Mouse (Mus musculus) hindbrain, embryonic 10.5 days (tissue): ENCODE results near the gene C77080. TPM values are rescaled to one million over a fixed set of nuclear protein-coding genes. Genes with fewer than 3 reads are reported as not detected.

Experiments used
- DNase-seq: peaks from one replicate; pipeline ENCODE4 v3.0.0-alpha.2; 2017; ENCODE audit warnings: low spot score
- H3K27ac ChIP-seq: fragments of 300-500 bp; sonication (generic); 2 replicates; pipeline ENCODE4 v1.5.1; 2016; ENCODE audit warnings: mild to moderate bottlenecking, moderate library complexity
- H3K27me3 ChIP-seq: fragments of 300-500 bp; sonication (generic); 2 replicates; pipeline ENCODE4 v1.6.1; 2016; ENCODE audit warnings: mild to moderate bottlenecking; ENCODE audit not compliant: poor library complexity, insufficient read depth, severe bottlenecking
- H3K36me3 ChIP-seq: fragments of 300-500 bp; sonication (generic); 2 replicates; pipeline ENCODE4 v1.6.1; 2016; ENCODE audit warnings: mild to moderate bottlenecking, moderate library complexity
- H3K4me1 ChIP-seq: fragments of 300-500 bp; sonication (generic); replicated peaks from 2 replicates; pipeline ENCODE4 v1.6.1; 2016; ENCODE audit warnings: mild to moderate bottlenecking
- H3K4me3 ChIP-seq: fragments of 300-500 bp; sonication (generic); 2 replicates; pipeline ENCODE4 v1.5.1; 2016; ENCODE audit warnings: mild to moderate bottlenecking, moderate library complexity
- H3K9me3 ChIP-seq: fragments of 300-500 bp; sonication (generic); 2 replicates; pipeline ENCODE4 v1.6.1; 2016; ENCODE audit warnings: mild to moderate bottlenecking, moderate library complexity
- WGBS: fragments of 180-500 bp; shearing (Covaris S2); methylation state at CpG from one replicate; pipeline ENCODE4 v1.1.7; 2016; 5-methylcytosine and 5-hydroxymethylcytosine counted together
- polyA plus RNA-seq: library from polyadenylated mRNA; unstranded; fragments of >200 nt; fragmentation: Nextera tagmentation; extraction: Ambion mirVana; gene quantifications from 2 replicates; pipeline ENCODE4 v1.2.1, GENCODE M21; 2016

C77080 gene
- polyA plus RNA-seq, result 3.0 and 3.7 TPM in 2 replicates

DNA sequence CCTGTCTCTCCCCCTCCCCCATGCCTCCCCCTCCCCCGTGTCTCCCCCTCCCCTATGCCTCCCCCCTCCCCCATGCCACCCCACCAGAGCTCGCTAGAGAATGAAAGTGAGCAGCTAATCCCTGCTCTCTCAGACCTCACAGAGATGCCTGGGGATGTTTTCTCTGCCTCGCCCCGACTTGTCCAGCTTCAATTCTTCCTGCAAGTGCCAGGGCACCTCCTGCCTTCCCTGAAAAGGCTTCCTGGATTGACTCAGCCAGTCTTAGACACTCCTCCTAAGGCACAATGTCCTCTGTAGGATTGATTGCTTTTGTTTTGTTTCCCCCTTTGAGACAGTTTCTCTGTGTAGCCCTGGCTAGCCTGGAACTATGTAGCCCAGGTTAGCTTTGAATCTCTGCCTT is at the start of gene C77080:
Gene C77080 (minus strand): TSS at position 209 of the 400 bp plus-strand sequence.
- peak within 1 kb of the TSS; percentile 69 for H3K27ac ChIP-seq
- no peak within 1 kb of the TSS for H3K4me3 ChIP-seq
- WGBS, result 14% methylated on average over 3 of the region's 4 CpGs
- no peaks in the 10 kb centered on the region for H3K9me3 ChIP-seq
- no peaks in the 10 kb centered on the region for H3K36me3 ChIP-seq
- DNase-seq, result no peak
- peaks cover 56% of the 10 kb centered on the region for H3K4me1 ChIP-seq
- no peaks in the 10 kb centered on the region for H3K27me3 ChIP-seq

- no peak for DNase-seq
- 0 out of 2 replicates have a peak, but pooled peaks cover 3% of the 10 kb centered on the region for H3K4me1 ChIP-seq
- peaks cover 82% of the 10 kb centered on the region for H3K36me3 ChIP-seq
- H3K27me3 ChIP-seq, result no peaks in the 10 kb centered on the region
- H3K27ac ChIP-seq, result no peak overlapping the region
- no peak overlapping the region for H3K4me3 ChIP-seq
- no peaks in the 10 kb centered on the region for H3K9me3 ChIP-seq
- 95% methylated on average over 1 of the region's 1 CpGs for WGBS
Measured at GRCm38 (mm10) chr4:129307936-129308335, 46.7 kb upstream of the C77080 start.

- Histone ChIP-seq H3K27ac (no peak overlapping the region), H3K9me3 (0 out of 2 replicates have a peak, but pooled peaks cover 8% of the 10 kb centered on the region), H3K4me3 (no peak overlapping the region), H3K4me1 (peaks cover 6% of the 10 kb centered on the region), H3K36me3 (peaks cover 46% of the 10 kb centered on the region), H3K27me3 (no peaks in the 10 kb centered on the region)
- 83% methylated on average over 1 of the region's 1 CpGs for WGBS
- DNase-seq, result no peak
Measured at GRCm38 (mm10) chr4:129304306-129304705, 43.1 kb upstream of the C77080 start.

DNA sequence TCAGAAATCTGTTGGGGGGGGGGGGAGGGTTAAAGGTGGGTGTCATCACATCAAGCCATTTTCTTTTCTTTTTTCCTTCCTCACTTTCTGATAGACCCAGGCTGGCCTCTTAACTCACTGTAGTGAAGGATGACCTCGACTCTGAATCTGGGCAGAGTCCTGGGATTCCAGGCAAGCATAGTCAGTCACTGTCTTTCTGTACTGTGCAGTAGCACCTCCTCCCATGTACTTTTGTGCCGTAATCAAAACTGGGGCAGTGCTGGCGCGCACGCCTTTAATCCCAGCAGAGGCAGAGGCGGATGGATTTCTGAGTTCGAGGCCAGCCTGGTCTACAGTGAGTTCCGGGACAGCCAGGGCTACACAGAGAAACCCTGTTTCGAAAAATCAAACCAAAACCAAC is 42.6 kb upstream of the C77080 start:
- H3K4me1 ChIP-seq, result peaks cover 11% of the 10 kb centered on the region
- H3K36me3 ChIP-seq, result peaks cover 41% of the 10 kb centered on the region
- WGBS, result 87% methylated on average over 9 of the region's 9 CpGs
- no peaks in the 10 kb centered on the region for H3K27me3 ChIP-seq
- no peak for DNase-seq
- H3K9me3 ChIP-seq, result 0 out of 2 replicates have a peak, but pooled peaks cover 8% of the 10 kb centered on the region
- H3K4me3 ChIP-seq, result no peak overlapping the region
- H3K27ac ChIP-seq, result no peak overlapping the region

- Histone ChIP-seq H3K9me3 (0 out of 2 replicates have a peak, but pooled peaks cover 8% of the 10 kb centered on the region), H3K36me3 (peaks cover 37% of the 10 kb centered on the region), H3K4me1 (peaks cover 14% of the 10 kb centered on the region), H3K27me3 (no peaks in the 10 kb centered on the region), H3K4me3 (no peak overlapping the region), H3K27ac (no peak overlapping the region)
- DNase-seq, result no peak
- WGBS, result 72% methylated on average over 5 of the region's 5 CpGs
Measured at GRCm38 (mm10) chr4:129303401-129303800, 42.2 kb upstream of the C77080 start.

DNA sequence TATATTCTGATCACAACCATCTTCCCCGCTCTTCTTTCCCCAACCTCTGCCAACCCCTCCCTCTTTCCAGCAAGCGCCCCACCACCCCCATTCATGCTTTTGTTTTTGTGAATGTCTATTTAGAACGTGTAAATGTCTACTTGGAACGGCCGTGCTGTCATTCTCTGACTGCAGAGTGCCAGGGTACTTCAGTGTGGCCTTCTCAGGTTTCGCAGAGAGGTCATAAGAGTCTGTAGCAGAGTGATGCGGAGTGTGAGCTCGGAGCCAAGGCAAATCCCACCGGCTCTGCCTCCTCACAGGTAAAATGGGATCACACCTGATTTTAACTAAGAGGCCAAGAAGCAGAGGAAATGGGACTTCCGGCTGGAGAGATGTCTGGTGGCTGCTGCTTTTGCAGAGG is 37.9 kb upstream of the C77080 start:
- no peak for DNase-seq
- Histone ChIP-seq H3K36me3 (0 out of 2 replicates have a peak, but pooled peaks cover 4% of the 10 kb centered on the region), H3K27me3 (peaks cover 3% of the 10 kb centered on the region), H3K4me1 (peaks cover 23% of the 10 kb centered on the region), H3K4me3 (no peak overlapping the region), H3K27ac (no peak overlapping the region), H3K9me3 (0 out of 2 replicates have a peak, but pooled peaks cover 8% of the 10 kb centered on the region)
- 56% methylated on average over 10 of the region's 10 CpGs for WGBS

- no peaks in the 10 kb centered on the region for H3K36me3 ChIP-seq
- no peak overlapping the region; the same call in 1 of the 2 replicates for H3K27ac ChIP-seq
- no peak overlapping the region for H3K4me3 ChIP-seq
- peaks cover 33% of the 10 kb centered on the region for H3K4me1 ChIP-seq
- DNase-seq, result no peak
- WGBS, result 93% methylated on average over 4 of the region's 4 CpGs
- peaks cover 15% of the 10 kb centered on the region for H3K27me3 ChIP-seq
- 0 out of 2 replicates have a peak, but pooled peaks cover 8% of the 10 kb centered on the region for H3K9me3 ChIP-seq
Measured at GRCm38 (mm10) chr4:129297724-129298123, 36.5 kb upstream of the C77080 start.

GRCm38 (mm10) chr4:129296066-129296465 is 34.9 kb upstream of the C77080 start:
- Histone ChIP-seq H3K27me3 (peaks cover 15% of the 10 kb centered on the region), H3K27ac (no peak overlapping the region), H3K36me3 (no peaks in the 10 kb centered on the region), H3K9me3 (0 out of 2 replicates have a peak, but pooled peaks cover 3% of the 10 kb centered on the region), H3K4me1 (peaks cover 33% of the 10 kb centered on the region), H3K4me3 (no peak overlapping the region)
- 89% methylated on average over 7 of the region's 7 CpGs for WGBS
- no peak for DNase-seq

- H3K36me3 ChIP-seq, result no peaks in the 10 kb centered on the region
- peaks cover 16% of the 10 kb centered on the region for H3K27me3 ChIP-seq
- WGBS, result 74% methylated on average over 2 of the region's 2 CpGs
- peaks cover 33% of the 10 kb centered on the region for H3K4me1 ChIP-seq
- no peaks in the 10 kb centered on the region for H3K9me3 ChIP-seq
- no peak overlapping the region for H3K27ac ChIP-seq
- no peak overlapping the region for H3K4me3 ChIP-seq
- no peak for DNase-seq
Measured at GRCm38 (mm10) chr4:129295188-129295587, 34.0 kb upstream of the C77080 start.

DNA sequence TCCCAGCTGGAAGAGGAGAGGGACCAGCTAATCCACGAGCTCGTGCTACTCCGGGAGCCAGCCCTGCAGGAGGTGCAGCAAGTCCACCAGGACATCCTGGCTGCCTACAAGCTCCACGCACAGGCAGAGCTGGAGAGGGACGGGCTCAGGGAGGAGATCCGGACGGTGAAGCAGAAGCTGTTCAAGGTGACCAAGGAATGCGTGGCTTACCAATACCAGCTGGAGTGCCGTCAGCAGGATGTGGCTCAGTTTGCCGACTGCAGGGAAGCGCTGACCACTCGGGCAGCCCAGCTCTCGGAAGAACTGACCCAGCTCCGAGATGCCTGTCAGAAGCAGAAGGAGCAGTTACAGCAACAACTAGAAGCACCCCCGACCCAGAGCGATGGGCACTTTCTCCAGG is 32.5 kb upstream of the C77080 start:
- H3K9me3 ChIP-seq, result no peaks in the 10 kb centered on the region
- H3K36me3 ChIP-seq, result no peaks in the 10 kb centered on the region
- WGBS, result 30% methylated on average over 16 of the region's 16 CpGs
- peaks cover 28% of the 10 kb centered on the region for H3K27me3 ChIP-seq
- H3K4me1 ChIP-seq, result peaks cover 26% of the 10 kb centered on the region
- peak overlapping the region; percentile 14; the same call in 1 of the 2 replicates for H3K4me3 ChIP-seq
- no peak for DNase-seq
- H3K27ac ChIP-seq, result no peak overlapping the region

DNA sequence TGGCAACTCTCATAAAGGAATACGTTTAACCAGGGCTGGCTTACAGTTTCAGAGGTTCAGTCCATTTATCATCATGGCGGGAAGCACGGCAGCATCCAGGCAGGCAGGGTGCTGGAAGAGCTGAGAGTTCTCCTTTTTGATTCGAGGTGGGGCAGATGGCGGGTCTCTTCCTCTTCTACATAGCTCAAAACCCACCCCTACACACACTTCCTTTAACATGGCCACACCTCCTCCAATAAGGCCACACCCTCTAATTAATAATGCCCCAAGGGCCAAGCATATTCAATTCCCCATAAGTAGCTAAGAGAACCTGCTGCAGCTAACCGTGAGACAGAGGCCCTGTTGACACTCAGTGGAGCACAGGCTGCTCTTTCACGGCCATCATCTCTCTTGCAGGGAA is 31.6 kb upstream of the C77080 start:
- Histone ChIP-seq H3K4me1 (peaks cover 26% of the 10 kb centered on the region), H3K36me3 (no peaks in the 10 kb centered on the region), H3K9me3 (no peaks in the 10 kb centered on the region), H3K27ac (no peak overlapping the region), H3K27me3 (peaks cover 37% of the 10 kb centered on the region), H3K4me3 (0 out of 2 replicates have a peak overlapping the region, but pooled peaks have one; percentile 14)
- DNase-seq, result no peak
- WGBS, result 63% methylated on average over 7 of the region's 7 CpGs

DNA sequence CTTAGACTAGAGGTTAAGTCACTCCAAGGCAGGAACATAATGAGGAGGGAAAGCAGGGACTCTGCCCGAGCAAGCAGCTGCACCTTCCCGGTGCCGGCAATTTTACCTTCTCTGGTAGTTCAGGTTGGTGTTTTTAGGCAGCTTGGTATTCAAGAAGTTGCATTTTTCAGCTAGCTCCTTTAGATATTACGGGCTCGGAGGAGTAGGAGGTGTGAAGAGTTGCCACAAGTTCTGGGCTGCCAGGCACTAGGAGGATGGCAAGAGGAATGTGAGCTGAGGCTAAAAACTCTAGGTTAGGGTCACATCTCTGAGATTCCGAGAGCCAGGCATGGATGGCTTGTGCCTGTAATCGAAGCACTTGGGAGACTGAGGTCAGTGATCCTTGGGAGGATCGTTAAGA is 28.5 kb upstream of the C77080 start:
- Histone ChIP-seq H3K9me3 (no peaks in the 10 kb centered on the region), H3K36me3 (no peaks in the 10 kb centered on the region), H3K27ac (no peak overlapping the region), H3K4me3 (no peak overlapping the region), H3K4me1 (peaks cover 44% of the 10 kb centered on the region), H3K27me3 (peaks cover 68% of the 10 kb centered on the region)
- WGBS, result 92% methylated on average over 8 of the region's 8 CpGs
- no peak for DNase-seq

- Histone ChIP-seq H3K36me3 (no peaks in the 10 kb centered on the region), H3K4me1 (peaks cover 33% of the 10 kb centered on the region), H3K4me3 (peak overlapping the region; percentile 64), H3K27me3 (peaks cover 55% of the 10 kb centered on the region), H3K27ac (no peak overlapping the region), H3K9me3 (no peaks in the 10 kb centered on the region)
- no peak for DNase-seq
- 46% methylated on average over 3 of the region's 3 CpGs for WGBS
Measured at GRCm38 (mm10) chr4:129288067-129288466, 26.9 kb upstream of the C77080 start.
